Mouse (Mus musculus) bone marrow macrophage, adult 2 months (primary cell): ENCODE measurements at regions not wholly inside any gene's neighbourhood (a gene's known extent, or its start where the extent isn't known, plus 50 kb on each side); places are given as distances from the start of the nearest gene placed in this dataset.

Experiments
- CTCF ChIP-seq: IDR thresholded peaks from 2 replicates; pipeline ENCODE4 v1.5.1; 2012; ENCODE audit warnings: low read depth, mild to moderate bottlenecking, low read length, moderate library complexity
- POLR2A ChIP-seq: IDR thresholded peaks from 2 replicates; pipeline ENCODE4 v1.6.1; 2012; ENCODE audit warnings: mild to moderate bottlenecking, low read depth, low read length, borderline replicate concordance

- no peak for TF ChIP-seq CTCF
- no peak for TF ChIP-seq POLR2A
These were observed 85.8 kb downstream of the Bach1 start for GRCm38 (mm10) chr16:87784405-87784994.
